Mouse (Mus musculus) ES-Bruce4 (cell line): ENCODE measurements around the gene Pde1c. TPM values are rescaled to one million over a fixed set of nuclear protein-coding genes. Genes with fewer than 3 reads are reported as not detected.
"Not testable (repeated sequence)": the region's sequence is repeated elsewhere in the genome, so short reads cannot be mapped to it uniquely, and the experiment has no call there.

Experiments
- H3K27ac ChIP-seq: 2 replicates; pipeline ENCODE4 v1.5.1; 2012; ENCODE audit warnings: low read length, inconsistent platforms; ENCODE audit not compliant: insufficient read depth
- H3K27me3 ChIP-seq: 2 replicates; pipeline ENCODE4 v1.6.1; 2012; ENCODE audit warnings: mild to moderate bottlenecking, low read length, inconsistent platforms; ENCODE audit not compliant: control insufficient read depth, poor library complexity, insufficient read depth, severe bottlenecking
- H3K36me3 ChIP-seq: 2 replicates; pipeline ENCODE4 v1.6.1; 2012; ENCODE audit warnings: inconsistent platforms, mild to moderate bottlenecking, low read length, moderate library complexity; ENCODE audit not compliant: control insufficient read depth, poor library complexity, insufficient read depth, severe bottlenecking
- H3K4me1 ChIP-seq: one replicate; pipeline ENCODE4 v1.8.1; 2011; ENCODE audit warnings: low read length; ENCODE audit not compliant: control insufficient read depth, insufficient read depth
- H3K4me3 ChIP-seq: 2 replicates; pipeline ENCODE4 v1.5.1; 2011; ENCODE audit warnings: low read depth, mild to moderate bottlenecking, low read length
- H3K9ac ChIP-seq: 2 replicates; pipeline ENCODE4 v1.6.1; 2012; ENCODE audit warnings: low read depth, mild to moderate bottlenecking, inconsistent platforms; ENCODE audit not compliant: poor library complexity, severe bottlenecking
- H3K9me3 ChIP-seq: replicated peaks from 2 replicates; pipeline ENCODE4 v1.6.1; 2012; ENCODE audit warnings: mild to moderate bottlenecking, low read length, inconsistent platforms; ENCODE audit not compliant: control insufficient read depth, poor library complexity, insufficient read depth, severe bottlenecking
- CTCF ChIP-seq: IDR thresholded peaks from one replicate; pipeline ENCODE4 v1.8.1; 2011; ENCODE audit warnings: low read depth, low read length
- EP300 ChIP-seq: IDR thresholded peaks from 2 replicates; pipeline ENCODE4 v1.6.1; 2011; ENCODE audit warnings: low read depth, low read length; ENCODE audit not compliant: insufficient read depth
- POLR2A ChIP-seq: IDR thresholded peaks from one replicate; pipeline ENCODE4 v1.8.1; 2011; ENCODE audit warnings: low read length; ENCODE audit not compliant: insufficient read depth
- polyA plus RNA-seq: library from polyadenylated mRNA; stranded (reverse); fragments of >200 nt; gene quantifications from 2 replicates; pipeline ENCODE4 v1.2.4, GENCODE M21; 2011; ENCODE audit warnings: low read depth; ENCODE audit not compliant: missing spikeins, insufficient read depth, insufficient read length

Gene Pde1c
- polyA plus RNA-seq = 0.88 and 1.3 TPM in 2 replicates

DNA sequence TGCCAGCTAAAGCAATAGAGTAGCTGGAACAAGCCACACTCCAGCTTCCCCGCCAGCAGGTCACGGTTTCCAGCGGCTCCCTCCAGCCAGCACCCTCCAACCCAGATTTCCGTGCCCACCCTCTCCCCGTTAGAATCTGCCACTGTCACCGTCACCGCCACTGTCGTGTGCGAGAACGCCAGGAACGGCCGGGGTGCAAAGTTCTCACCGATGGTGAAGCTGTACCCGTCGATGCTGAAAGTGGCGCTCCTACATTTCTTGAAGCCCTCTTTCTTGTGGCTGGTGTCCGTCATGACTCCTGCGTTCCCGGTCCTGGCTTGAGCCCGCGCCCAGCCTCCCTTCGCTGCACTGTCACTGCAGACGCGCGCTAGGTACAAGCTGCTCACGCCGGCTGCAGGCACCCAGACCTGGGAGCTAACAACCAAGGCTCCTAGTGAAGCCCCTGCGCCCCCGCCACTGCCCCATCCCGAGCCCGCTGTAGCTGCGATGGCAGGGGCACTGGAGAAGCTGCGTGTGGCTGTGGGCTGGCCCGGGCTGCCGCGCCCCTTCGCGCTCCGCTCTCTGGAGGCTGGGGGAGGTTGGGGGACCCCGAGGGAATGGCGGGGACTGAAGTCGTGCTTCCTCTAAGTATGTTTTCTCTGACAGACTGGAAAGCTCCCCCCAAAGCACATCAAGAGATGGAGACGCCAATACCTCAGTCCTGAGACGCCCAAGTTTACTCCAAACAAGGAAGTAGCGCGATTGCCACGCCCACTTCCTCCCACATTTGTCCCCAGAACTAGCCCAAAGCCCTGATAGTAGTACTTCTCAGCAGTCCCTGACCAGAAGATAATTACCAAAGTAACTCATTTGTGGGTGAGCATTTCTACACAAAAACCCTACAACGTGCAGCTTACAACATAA, at the start of gene Pde1c:
Pde1c (minus strand) TSS at position 634 of the 903 bp plus-strand sequence.
- H3K9me3 ChIP-seq = no peaks in the 10 kb centered on the region
- TF ChIP-seq POLR2A (no peak), CTCF (no peak), EP300 (no peak)
- H3K4me3 ChIP-seq = peak within 1 kb of the TSS; percentile 79
- peak within 1 kb of the TSS; percentile 34 for H3K9ac ChIP-seq
- H3K4me1 ChIP-seq = no peaks in the 10 kb centered on the region
- no peak within 1 kb of the TSS for H3K27ac ChIP-seq
- no peaks in the 10 kb centered on the region; the same call in none of the 2 replicates for H3K27me3 ChIP-seq
- H3K36me3 ChIP-seq = no peaks in the 10 kb centered on the region

DNA sequence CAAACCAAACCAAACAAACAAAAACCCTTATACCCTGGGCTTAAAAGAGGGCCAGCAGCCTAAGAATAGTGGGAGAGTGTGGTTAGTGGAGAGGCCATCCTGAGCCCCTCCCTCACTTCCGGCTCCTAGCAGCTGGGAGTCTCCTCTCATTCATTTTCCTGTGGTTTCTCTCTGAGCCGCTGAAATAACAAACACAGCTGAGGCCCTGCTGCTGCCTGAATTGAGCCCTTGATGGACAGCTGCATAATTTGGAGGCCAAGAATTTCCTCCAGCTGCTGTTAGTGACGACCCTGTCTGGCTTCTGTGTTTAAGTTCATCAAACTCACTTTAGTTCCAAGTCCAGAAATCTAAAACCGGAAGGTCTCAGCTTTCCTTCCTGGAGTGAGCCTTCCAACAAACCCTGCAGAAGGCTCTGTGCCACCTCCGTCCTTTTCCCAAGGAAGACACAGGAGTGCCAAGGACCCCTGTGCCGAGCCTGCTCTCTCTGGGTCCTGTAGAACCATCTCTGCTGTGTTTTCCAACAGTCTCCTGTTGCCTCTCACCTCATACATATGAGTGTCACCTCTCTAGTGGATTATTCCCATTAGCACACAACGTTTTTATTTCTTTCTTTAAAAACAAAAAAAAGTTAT, 48.2 kb upstream of the Pde1c start:
- Histone ChIP-seq H3K9ac (no peak overlapping the region), H3K4me1 (no peaks in the 10 kb centered on the region), H3K27ac (no peak overlapping the region), H3K9me3 (no peaks in the 10 kb centered on the region), H3K4me3 (no peak overlapping the region), H3K36me3 (no peaks in the 10 kb centered on the region), H3K27me3 (no peaks in the 10 kb centered on the region)
- TF ChIP-seq CTCF = no peak
- TF ChIP-seq POLR2A = no peak
- TF ChIP-seq EP300 = no peak

DNA sequence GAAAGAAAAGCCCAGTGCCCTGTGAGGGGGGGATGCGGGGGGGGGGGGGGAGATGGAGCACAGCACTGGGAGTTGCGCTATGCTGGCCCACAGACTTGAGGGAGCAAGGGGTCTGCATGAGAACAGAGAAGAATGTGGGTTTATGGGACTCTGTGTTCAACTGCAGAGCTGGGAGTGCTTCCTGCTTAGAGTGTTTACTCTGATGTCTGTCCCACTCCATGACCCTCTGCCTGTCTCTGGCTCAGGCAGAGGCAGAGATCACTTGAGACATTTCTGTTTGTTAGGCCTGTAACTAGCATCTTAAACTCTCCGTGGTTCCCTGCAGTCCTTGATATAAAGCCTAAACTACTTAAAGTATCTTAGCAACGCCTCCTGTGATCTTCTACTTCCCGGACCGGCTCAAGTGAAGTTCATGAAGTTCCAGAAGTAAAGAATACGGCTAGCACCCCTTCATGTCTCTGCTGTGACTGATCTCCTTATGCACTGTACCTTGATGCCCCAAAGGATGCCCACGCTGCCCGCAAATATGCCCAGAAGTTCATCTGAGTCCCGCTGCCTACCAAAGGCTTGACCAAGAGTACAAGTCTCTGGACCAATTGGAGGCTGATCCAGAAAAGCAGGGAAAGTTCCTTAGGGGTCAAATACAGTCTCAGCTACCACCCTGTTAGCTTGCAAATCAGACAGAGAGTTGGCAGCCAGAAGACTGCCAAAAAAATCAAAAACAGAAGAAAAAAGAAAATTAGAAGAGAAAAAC, 47.5 kb upstream of the Pde1c start:
- Histone ChIP-seq H3K27ac (no peak overlapping the region), H3K9ac (no peak overlapping the region), H3K36me3 (no peaks in the 10 kb centered on the region), H3K9me3 (no peaks in the 10 kb centered on the region), H3K4me1 (no peaks in the 10 kb centered on the region), H3K4me3 (no peak overlapping the region), H3K27me3 (no peaks in the 10 kb centered on the region)
- no peak for TF ChIP-seq EP300
- TF ChIP-seq CTCF = no peak
- no peak for TF ChIP-seq POLR2A

DNA sequence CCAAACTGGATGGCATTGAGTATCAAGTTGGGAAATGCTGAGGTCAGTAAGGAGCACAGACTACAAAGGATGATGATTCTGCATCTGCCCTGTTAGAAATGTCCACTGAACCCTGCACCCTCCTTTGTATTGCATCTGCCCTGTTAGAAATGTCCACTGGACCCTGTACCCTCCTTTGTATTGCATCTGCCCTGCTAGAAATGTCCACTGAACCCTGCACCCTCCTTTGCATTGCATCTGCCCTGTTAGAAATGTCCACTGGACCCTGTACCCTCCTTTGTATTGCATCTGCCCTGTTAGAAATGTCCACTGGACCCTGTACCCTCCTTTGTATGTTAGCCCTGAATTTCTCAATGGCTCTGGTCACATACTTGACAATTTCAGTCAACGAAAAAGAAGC, 40.6 kb upstream of the Pde1c start:
- not testable (repeated sequence) for H3K4me3 ChIP-seq, H3K27me3 ChIP-seq, H3K9ac ChIP-seq, H3K27ac ChIP-seq, H3K36me3 ChIP-seq, H3K9me3 ChIP-seq, H3K4me1 ChIP-seq

DNA sequence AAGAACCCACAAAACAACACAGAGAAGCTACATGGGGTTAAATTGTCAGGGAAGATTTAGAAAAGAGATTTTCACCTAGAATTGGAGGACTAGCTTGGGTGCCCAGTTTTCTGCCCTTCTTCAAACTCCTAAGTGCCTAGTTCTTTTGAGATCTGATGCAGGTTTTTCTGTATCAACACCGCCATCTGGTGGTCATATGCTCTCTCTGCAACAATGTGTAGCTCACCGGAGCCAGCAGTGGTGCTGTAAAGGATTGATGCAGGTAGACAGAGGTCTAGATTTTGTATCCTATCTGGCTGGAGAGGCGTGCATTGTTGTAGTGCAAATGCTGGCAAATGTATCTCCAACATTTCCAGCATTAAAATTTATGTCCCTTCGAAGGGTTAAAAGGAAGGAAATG, 39.4 kb upstream of the Pde1c start:
- H3K9me3 ChIP-seq = no peaks in the 10 kb centered on the region
- no peak overlapping the region for H3K4me3 ChIP-seq
- no peaks in the 10 kb centered on the region for H3K4me1 ChIP-seq
- no peaks in the 10 kb centered on the region for H3K36me3 ChIP-seq
- no peak overlapping the region for H3K27ac ChIP-seq
- TF ChIP-seq CTCF (peak; percentile 52), POLR2A (no peak)
- no peaks in the 10 kb centered on the region for H3K27me3 ChIP-seq
- H3K9ac ChIP-seq = no peak overlapping the region

DNA sequence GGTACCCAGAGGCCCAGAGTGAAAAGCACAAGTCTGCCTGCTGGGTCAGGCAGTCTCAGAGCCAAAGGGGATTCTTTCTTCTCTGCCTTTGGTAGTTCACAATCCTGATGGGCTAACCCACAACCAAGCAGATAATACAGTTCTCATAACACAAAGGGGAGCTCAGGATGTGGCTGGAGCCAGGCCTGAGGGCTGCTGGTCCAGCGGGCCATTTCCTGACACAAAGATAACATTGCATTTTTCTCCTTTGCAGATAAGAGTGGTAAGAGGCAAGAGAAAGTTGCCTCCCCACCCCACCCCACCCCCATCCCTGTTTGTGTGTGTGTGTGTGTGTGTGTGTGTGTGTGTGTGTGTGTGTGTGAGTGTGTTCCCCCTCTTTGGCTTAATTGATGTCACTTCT, 10.7 kb upstream of the Pde1c start:
- H3K36me3 ChIP-seq = no peaks in the 10 kb centered on the region
- no peak overlapping the region for H3K4me3 ChIP-seq
- TF ChIP-seq CTCF (no peak), POLR2A (no peak), EP300 (no peak)
- no peak overlapping the region for H3K9ac ChIP-seq
- H3K27ac ChIP-seq = no peak overlapping the region
- H3K9me3 ChIP-seq = no peaks in the 10 kb centered on the region
- no peaks in the 10 kb centered on the region for H3K4me1 ChIP-seq
- no peaks in the 10 kb centered on the region; the same call in 1 of the 2 replicates for H3K27me3 ChIP-seq
